Mouse (Mus musculus) midbrain, embryonic 13.5 days (tissue): ENCODE data around the gene Smyd3. TPM values are rescaled to one million over a fixed set of nuclear protein-coding genes. Genes with fewer than 3 reads are reported as not detected.
"Not testable (repeated sequence)": the region's sequence is repeated elsewhere in the genome, so short reads cannot be mapped to it uniquely, and the experiment has no call there.

Experiments
- ATAC-seq: fragments of 200-750 bp; cut with Nextera tagmentation; 2 replicates; pipeline ENCODE4 v1.8.0; 2017; ENCODE audit warnings: mild to moderate bottlenecking, moderate TSS enrichment, moderate library complexity
- H3K27ac ChIP-seq: fragments of 300-500 bp; sonication (generic); 2 replicates; pipeline ENCODE4 v1.5.1; 2015; ENCODE audit warnings: inconsistent platforms, mild to moderate bottlenecking, moderate library complexity
- H3K27me3 ChIP-seq: fragments of 300-500 bp; sonication (generic); 2 replicates; pipeline ENCODE4 v1.6.1; 2015; ENCODE audit warnings: mild to moderate bottlenecking, inconsistent platforms
- H3K36me3 ChIP-seq: fragments of 300-500 bp; sonication (generic); 2 replicates; pipeline ENCODE4 v1.6.1; 2015; ENCODE audit warnings: mild to moderate bottlenecking, inconsistent platforms
- H3K4me1 ChIP-seq: fragments of 300-500 bp; sonication (generic); replicated peaks from 2 replicates; pipeline ENCODE4 v1.6.1; 2015; ENCODE audit warnings: inconsistent platforms
- H3K4me2 ChIP-seq: fragments of 300-500 bp; sonication (generic); replicated peaks from 2 replicates; pipeline ENCODE4 v1.6.1; 2015; ENCODE audit warnings: moderate library complexity, mild to moderate bottlenecking, inconsistent platforms
- H3K4me3 ChIP-seq: fragments of 300-500 bp; sonication (generic); replicated peaks from 2 replicates; pipeline ENCODE4 v1.5.1; 2015; ENCODE audit warnings: mild to moderate bottlenecking, inconsistent platforms
- H3K9ac ChIP-seq: fragments of 300-500 bp; sonication (generic); replicated peaks from 2 replicates; pipeline ENCODE4 v1.6.1; 2015; ENCODE audit warnings: mild to moderate bottlenecking, inconsistent platforms
- H3K9me3 ChIP-seq: fragments of 300-500 bp; sonication (generic); 2 replicates; pipeline ENCODE4 v1.6.1; 2016; ENCODE audit warnings: mild to moderate bottlenecking, inconsistent platforms
- WGBS: fragments of 180-500 bp; shearing (Covaris S2); methylation state at CpG from one replicate; pipeline ENCODE4 v1.1.7; 2015; 5-methylcytosine and 5-hydroxymethylcytosine counted together
- polyA plus RNA-seq: library from polyadenylated mRNA; unstranded; fragments of >200 nt; fragmentation: Nextera tagmentation; extraction: Ambion mirVana; gene quantifications from 2 replicates; pipeline ENCODE4 v1.2.1, GENCODE M21; 2015

Gene Smyd3
- polyA plus RNA-seq, 1 experiment from 2014 or later, result 14.5 TPM

- H3K27ac ChIP-seq, result no peak overlapping the region
- H3K4me2 ChIP-seq, result no peak overlapping the region
- WGBS, result 78% methylated on average over 3 of the region's 3 CpGs
- no peak overlapping the region for H3K9ac ChIP-seq
- no peak overlapping the region for H3K4me3 ChIP-seq
- H3K4me1 ChIP-seq, result no peaks in the 10 kb centered on the region
- no peaks in the 10 kb centered on the region for H3K36me3 ChIP-seq
- ATAC-seq, result no peak
- no peaks in the 10 kb centered on the region for H3K9me3 ChIP-seq
- H3K27me3 ChIP-seq, result no peaks in the 10 kb centered on the region
Measured at GRCm38 (mm10) chr1:179169749-179170148, 348.1 kb downstream of the Smyd3 start.

- no peak overlapping the region for H3K4me3 ChIP-seq
- H3K27ac ChIP-seq, result no peak overlapping the region
- no peak overlapping the region for H3K9ac ChIP-seq
- H3K9me3 ChIP-seq, result no peaks in the 10 kb centered on the region
- H3K4me1 ChIP-seq, result no peaks in the 10 kb centered on the region
- no peak for ATAC-seq
- H3K4me2 ChIP-seq, result no peak overlapping the region
- H3K27me3 ChIP-seq, result no peaks in the 10 kb centered on the region
- H3K36me3 ChIP-seq, result no peaks in the 10 kb centered on the region
- 87% methylated on average over 10 of the region's 10 CpGs for WGBS
Measured at GRCm38 (mm10) chr1:179169161-179169560, 348.7 kb downstream of the Smyd3 start.

GRCm38 (mm10) chr1:179164219-179164618 is 353.6 kb downstream of the Smyd3 start:
- not testable (repeated sequence) for H3K36me3 ChIP-seq, H3K9ac ChIP-seq, ATAC-seq, H3K4me3 ChIP-seq, H3K4me2 ChIP-seq, H3K27me3 ChIP-seq, H3K9me3 ChIP-seq, H3K27ac ChIP-seq
- whole genome bisulfite sequencing, result 91% methylated on average over 5 of the region's 5 CpGs
- H3K4me1 ChIP-seq, result peaks cover 27% of the 10 kb centered on the region

- not testable (repeated sequence) for H3K9ac ChIP-seq, H3K4me3 ChIP-seq, H3K4me2 ChIP-seq, ATAC-seq, H3K9me3 ChIP-seq, H3K36me3 ChIP-seq, H3K27me3 ChIP-seq, H3K27ac ChIP-seq
- peaks cover 27% of the 10 kb centered on the region for H3K4me1 ChIP-seq
- WGBS, result 96% methylated on average over 1 of the region's 1 CpGs
Measured at GRCm38 (mm10) chr1:179162752-179163151, 355.1 kb downstream of the Smyd3 start.

- WGBS, result 7% methylated on average over 6 of the region's 6 CpGs
Measured at GRCm38 (mm10) chr1:179161947-179162346, 355.9 kb downstream of the Smyd3 start.

GRCm38 (mm10) chr1:179160697-179161096 is 357.1 kb downstream of the Smyd3 start:
- H3K4me1 ChIP-seq, result peaks cover 27% of the 10 kb centered on the region
- H3K9me3 ChIP-seq, result no peaks in the 10 kb centered on the region
- no peak overlapping the region for H3K4me3 ChIP-seq
- ATAC-seq, result no peak
- whole genome bisulfite sequencing, result 28% methylated on average over 3 of the region's 3 CpGs
- H3K9ac ChIP-seq, result no peak overlapping the region
- no peaks in the 10 kb centered on the region for H3K36me3 ChIP-seq
- H3K27ac ChIP-seq, result no peak overlapping the region
- no peak overlapping the region for H3K4me2 ChIP-seq
- no peaks in the 10 kb centered on the region for H3K27me3 ChIP-seq

More at GRCm38 (mm10) chr1:179161947-179162346, 355.9 kb downstream of the Smyd3 start:
- H3K36me3 ChIP-seq, result no peaks in the 10 kb centered on the region
- H3K27me3 ChIP-seq, result no peaks in the 10 kb centered on the region
- no peak overlapping the region for H3K4me3 ChIP-seq
- ATAC-seq, result no peak
- H3K4me1 ChIP-seq, result peaks cover 27% of the 10 kb centered on the region
- peak overlapping the region; percentile 11; the same call in 1 of the 2 replicates for H3K27ac ChIP-seq
- no peaks in the 10 kb centered on the region for H3K9me3 ChIP-seq
- H3K9ac ChIP-seq, result no peak overlapping the region
- no peak overlapping the region for H3K4me2 ChIP-seq

- H3K9me3 ChIP-seq, result no peaks in the 10 kb centered on the region
- no peaks in the 10 kb centered on the region for H3K27me3 ChIP-seq
- no peak for ATAC-seq
- no peak overlapping the region for H3K4me3 ChIP-seq
- no peak overlapping the region for H3K4me2 ChIP-seq
- H3K36me3 ChIP-seq, result no peaks in the 10 kb centered on the region
- no peak overlapping the region for H3K9ac ChIP-seq
- H3K4me1 ChIP-seq, result no peaks in the 10 kb centered on the region
- 82% methylated on average over 9 of the region's 9 CpGs for WGBS
- no peak overlapping the region for H3K27ac ChIP-seq
Measured at GRCm38 (mm10) chr1:179152376-179152775, 365.5 kb downstream of the Smyd3 start.

GRCm38 (mm10) chr1:179151275-179151674 is 366.6 kb downstream of the Smyd3 start:
- ATAC-seq, result no peak
- Histone ChIP-seq H3K9ac (no peak overlapping the region), H3K27me3 (no peaks in the 10 kb centered on the region), H3K4me2 (no peak overlapping the region), H3K27ac (no peak overlapping the region), H3K36me3 (no peaks in the 10 kb centered on the region), H3K9me3 (no peaks in the 10 kb centered on the region), H3K4me3 (no peak overlapping the region), H3K4me1 (peaks cover 5% of the 10 kb centered on the region; the same call in 1 of the 2 replicates)
- WGBS, result 88% methylated on average over 2 of the region's 2 CpGs

- Histone ChIP-seq H3K4me2 (no peak overlapping the region), H3K9ac (no peak overlapping the region), H3K4me1 (peaks cover 5% of the 10 kb centered on the region; the same call in 1 of the 2 replicates), H3K4me3 (no peak overlapping the region), H3K9me3 (no peaks in the 10 kb centered on the region), H3K27me3 (no peaks in the 10 kb centered on the region), H3K27ac (no peak overlapping the region), H3K36me3 (no peaks in the 10 kb centered on the region)
- WGBS, result 85% methylated on average over 5 of the region's 5 CpGs
- no peak for ATAC-seq
Measured at GRCm38 (mm10) chr1:179149468-179150140, 368.2 kb downstream of the Smyd3 start.

GRCm38 (mm10) chr1:179146730-179147167 is 371.1 kb downstream of the Smyd3 start:
- H3K27me3 ChIP-seq, result no peaks in the 10 kb centered on the region
- WGBS, result 55% methylated on average over 9 of the region's 9 CpGs
- no peak overlapping the region for H3K27ac ChIP-seq
- H3K9ac ChIP-seq, result no peak overlapping the region
- no peaks in the 10 kb centered on the region for H3K36me3 ChIP-seq
- H3K9me3 ChIP-seq, result no peaks in the 10 kb centered on the region
- H3K4me2 ChIP-seq, result no peak overlapping the region
- no peak overlapping the region for H3K4me3 ChIP-seq
- no peak for ATAC-seq
- H3K4me1 ChIP-seq, result peaks cover 7% of the 10 kb centered on the region; the same call in 1 of the 2 replicates

- no peak for ATAC-seq
- no peak overlapping the region for H3K4me2 ChIP-seq
- 88% methylated on average over 11 of the region's 11 CpGs for WGBS
- H3K27me3 ChIP-seq, result no peaks in the 10 kb centered on the region
- peaks cover 7% of the 10 kb centered on the region; the same call in 1 of the 2 replicates for H3K4me1 ChIP-seq
- H3K4me3 ChIP-seq, result no peak overlapping the region
- no peak overlapping the region for H3K27ac ChIP-seq
- no peaks in the 10 kb centered on the region for H3K36me3 ChIP-seq
- H3K9ac ChIP-seq, result no peak overlapping the region
- no peaks in the 10 kb centered on the region for H3K9me3 ChIP-seq
Measured at GRCm38 (mm10) chr1:179143154-179143832, 374.5 kb downstream of the Smyd3 start.

GRCm38 (mm10) chr1:179142177-179142576 is 375.7 kb downstream of the Smyd3 start:
- 50% methylated on average over 3 of the region's 3 CpGs for WGBS
- H3K4me2 ChIP-seq, result no peak overlapping the region
- no peaks in the 10 kb centered on the region for H3K36me3 ChIP-seq
- peaks cover 7% of the 10 kb centered on the region; the same call in 1 of the 2 replicates for H3K4me1 ChIP-seq
- H3K9me3 ChIP-seq, result no peaks in the 10 kb centered on the region
- H3K27ac ChIP-seq, result no peak overlapping the region
- no peaks in the 10 kb centered on the region for H3K27me3 ChIP-seq
- no peak overlapping the region for H3K9ac ChIP-seq
- no peak overlapping the region for H3K4me3 ChIP-seq
- peak; percentile 57; the same call in 1 of the 2 replicates for ATAC-seq
